In genomic region chr2:154017990-154018389, GRCm38 (mm10) we compare ENCODE assay signal across 33 mouse cellular contexts. TPM values are rescaled to one million over a fixed set of nuclear protein-coding genes. Genes with fewer than 3 reads are reported as not detected.
DNase-seq lines count a peak whose midpoint lies in the region; ATAC-seq and TF ChIP-seq lines count a peak whose summit lies in the region.
"Had no signal": no experiment of that assay in that cellular context is flagged by ENCODE, and none has a peak within 500 bp of the region (broad histone marks: within the 10 kb centered on the region; RNA-seq: fewer than 3 reads in every experiment).

No protein-coding gene starts in this region.

- no peak for ATAC-seq in kidney, embryonic 15.5 days (replicated peaks; ENCODE audit: low FRiP score)
- no peak for ATAC-seq in kidney, embryonic 14.5 days (ENCODE audit: low FRiP score, low TSS enrichment)
- no peak for ATAC-seq in liver, embryonic 11.5 days (replicated peaks; ENCODE audit: low FRiP score)
- ATAC-seq: forebrain, embryonic 13.5 days; forebrain, embryonic 16.5 days; hindbrain, postnatal 0 days; Patski had no signal

- DNase-seq in kidney, adult 11 months, result peak; percentile 61
- DNase-seq in kidney, adult 9 months, result peak; percentile 80
- peak; percentile 74 for DNase-seq in liver, adult 2 months (ENCODE audit: extremely low read depth, low read depth, low spot score)
- DNase-seq in liver, embryonic 11.5 days (ENCODE audit: low spot score), result no peak
- DNase-seq: adrenal gland, postnatal 10 days; adrenal gland, postnatal 36 days; B cell, adult 2 months; cerebellum, adult 18-20 months; cerebellum, adult 9-10 months; cerebellum, postnatal 14 days; gastrocnemius, adult 2 months; gastrocnemius, postnatal 14 days; heart, adult 18-20 months; heart, postnatal 14 days; heart, postnatal 4 days had no signal

- WGBS in kidney, embryonic 15.5 days, result 29% methylated on average over 1 of the region's 1 CpGs
- 39% methylated on average over 1 of the region's 1 CpGs for WGBS in kidney, embryonic 14.5 days
- WGBS in liver, adult 2 months, result 20% methylated on average over 1 of the region's 1 CpGs
- WGBS in liver, embryonic 11.5 days, result 77% methylated on average over 1 of the region's 1 CpGs

- H3K36me3 ChIP-seq in kidney, embryonic 15.5 days, result no peaks in the 10 kb centered on the region
- H3K36me3 ChIP-seq in kidney, embryonic 14.5 days (ENCODE audit: control insufficient read depth, insufficient read depth, low read length), result no peaks in the 10 kb centered on the region
- no peaks in the 10 kb centered on the region for H3K36me3 ChIP-seq in liver, adult 2 months (ENCODE audit: control insufficient read depth, insufficient read depth, low read length)
- H3K36me3 ChIP-seq in liver, embryonic 11.5 days (ENCODE audit: control insufficient read depth, insufficient read depth, low read length), result no peaks in the 10 kb centered on the region
- H3K36me3 ChIP-seq: forebrain, embryonic 10.5 days; G1E; heart, embryonic 10.5 days; heart, embryonic 13.5 days had no signal

- no peaks in the 10 kb centered on the region for H3K79me2 ChIP-seq in liver, adult 2 months (ENCODE audit: control insufficient read depth, insufficient read depth, low read length)

- H3K4me3 ChIP-seq in kidney, embryonic 15.5 days (replicated peaks), result no peak overlapping the region
- no peak overlapping the region for H3K4me3 ChIP-seq in kidney, embryonic 14.5 days (ENCODE audit: low read length)
- H3K4me3 ChIP-seq in liver, adult 2 months (ENCODE audit: insufficient read depth, low read depth, low read length), result no peak overlapping the region
- H3K4me3 ChIP-seq in liver, embryonic 11.5 days (ENCODE audit: low read depth, low read length), result no peak overlapping the region
- H3K4me3 ChIP-seq: forebrain, embryonic 10.5 days; forebrain, embryonic 13.5 days; gastrocnemius, adult 2 months; heart, embryonic 10.5 days; heart, embryonic 13.5 days had no signal

- no peak for TF ChIP-seq POLR2A in liver, adult 2 months (IDR thresholded peaks at IDR 0.05; ENCODE audit: extremely low read depth, insufficient read depth, low read length)

- TF ChIP-seq CTCF in liver, adult 2 months (IDR thresholded peaks at IDR 0.05; ENCODE audit: low read depth, low read length), result no peak

- no peaks in the 10 kb centered on the region for H3K9me3 ChIP-seq in kidney, embryonic 15.5 days (replicated peaks)
- H3K9me3 ChIP-seq in kidney, embryonic 14.5 days (ENCODE audit: control insufficient read depth, low read length), result no peaks in the 10 kb centered on the region
- no peaks in the 10 kb centered on the region for H3K9me3 ChIP-seq in liver, embryonic 11.5 days (ENCODE audit: control insufficient read depth, low read length)
- H3K9me3 ChIP-seq: forebrain, embryonic 10.5 days; forebrain, embryonic 13.5 days; G1E; heart, embryonic 10.5 days; heart, embryonic 13.5 days had no signal

- H3K27me3 ChIP-seq in kidney, embryonic 15.5 days, result no peaks in the 10 kb centered on the region
- H3K27me3 ChIP-seq in kidney, embryonic 14.5 days (ENCODE audit: control insufficient read depth, insufficient read depth, low read length), result no peaks in the 10 kb centered on the region
- H3K27me3 ChIP-seq in liver, adult 2 months (ENCODE audit: control insufficient read depth, insufficient read depth, low read length), result no peaks in the 10 kb centered on the region
- no peaks in the 10 kb centered on the region for H3K27me3 ChIP-seq in liver, embryonic 11.5 days (replicated peaks; ENCODE audit: control insufficient read depth, insufficient read depth, low read length)
- H3K27me3 ChIP-seq: forebrain, embryonic 13.5 days; heart, embryonic 13.5 days had no signal

- no peak overlapping the region for H3K4me2 ChIP-seq in kidney, embryonic 15.5 days
- no peak overlapping the region for H3K4me2 ChIP-seq in kidney, embryonic 14.5 days (replicated peaks; ENCODE audit: low read depth, low read length)
- H3K4me2 ChIP-seq in liver, embryonic 11.5 days, result no peak overlapping the region
- H3K4me2 ChIP-seq: forebrain, embryonic 13.5 days; heart, embryonic 13.5 days; hindbrain, embryonic 14.5 days had no signal

- no peak overlapping the region for H3K27ac ChIP-seq in kidney, embryonic 15.5 days
- no peak overlapping the region for H3K27ac ChIP-seq in kidney, embryonic 14.5 days (ENCODE audit: low read depth, low read length)
- no peak overlapping the region for H3K27ac ChIP-seq in liver, adult 2 months (replicated peaks; ENCODE audit: insufficient read depth, low read depth, low read length)
- H3K27ac ChIP-seq in liver, embryonic 11.5 days (ENCODE audit: low read depth, low read length), result no peak overlapping the region
- H3K27ac ChIP-seq: forebrain, embryonic 10.5 days; forebrain, embryonic 13.5 days; gastrocnemius, adult 2 months; heart, embryonic 10.5 days; heart, embryonic 13.5 days; hindbrain, embryonic 14.5 days; hindbrain, postnatal 0 days had no signal

- no peaks in the 10 kb centered on the region for H3K4me1 ChIP-seq in kidney, embryonic 15.5 days
- no peaks in the 10 kb centered on the region for H3K4me1 ChIP-seq in kidney, embryonic 14.5 days (ENCODE audit: control insufficient read depth, insufficient read depth, low read length)
- no peaks in the 10 kb centered on the region for H3K4me1 ChIP-seq in liver, adult 2 months (ENCODE audit: control insufficient read depth, insufficient read depth, low read length)
- no peaks in the 10 kb centered on the region for H3K4me1 ChIP-seq in liver, embryonic 11.5 days (replicated peaks; ENCODE audit: control insufficient read depth, insufficient read depth, low read length)
- H3K4me1 ChIP-seq: forebrain, embryonic 10.5 days; forebrain, embryonic 13.5 days; heart, embryonic 10.5 days; heart, embryonic 13.5 days had no signal

- H3K9ac ChIP-seq in kidney, embryonic 15.5 days, result no peak overlapping the region
- no peak overlapping the region for H3K9ac ChIP-seq in kidney, embryonic 14.5 days (ENCODE audit: low read depth, low read length)
- no peak overlapping the region for H3K9ac ChIP-seq in liver, adult 2 months (ENCODE audit: low read depth, low read length)
- no peak overlapping the region for H3K9ac ChIP-seq in liver, embryonic 11.5 days (ENCODE audit: low read depth, low read length)
- H3K9ac ChIP-seq: forebrain, embryonic 13.5 days; heart, embryonic 13.5 days; hindbrain, embryonic 14.5 days had no signal

RNA-seq across cellular contexts. Expression of gene Bpifa2, which starts 9.9 kb away (rescaled TPM):
- not detected in 2 replicates for polyA plus RNA-seq in kidney, embryonic 15.5 days (2015; fragmentation: Nextera tagmentation; extraction: Ambion mirVana)
- not detected in 2 replicates for polyA plus RNA-seq in kidney, embryonic 14.5 days (2014; fragmentation: Nextera tagmentation; extraction: Ambion mirVana)
- total RNA-seq in liver, adult 2 months (2014; rRNA removed), result not detected in 2 replicates
- not detected in 2 replicates for polyA plus RNA-seq in liver, adult 2 months (2012; rRNA removed)
- not detected in 2 replicates for polyA plus RNA-seq in liver, embryonic 11.5 days (2014; fragmentation: Nextera tagmentation; extraction: Ambion mirVana)
- total RNA-seq: adrenal gland, adult 18-20 months; CH12.LX; gastrocnemius, adult 2 months; gastrocnemius, postnatal 14 days; gastrocnemius, postnatal 4 days; heart, adult 18-20 months; heart, postnatal 14 days; heart, postnatal 4 days; hindbrain, postnatal 0 days had no signal
- polyA plus RNA-seq: embryonic facial prominence, embryonic 11.5 days; forebrain, embryonic 10.5 days; forebrain, embryonic 13.5 days; forebrain, embryonic 16.5 days; G1E; heart, embryonic 10.5 days; heart, embryonic 13.5 days; heart, embryonic 16.5 days; hindbrain, embryonic 11.5 days; hindbrain, embryonic 14.5 days; hindbrain, postnatal 0 days; Patski had no signal

RNA-seq across cellular contexts. Expression of gene Bpifa6, which starts 43.2 kb away (rescaled TPM):
- not detected in 2 replicates for polyA plus RNA-seq in kidney, embryonic 15.5 days (2015; fragmentation: Nextera tagmentation; extraction: Ambion mirVana)
- polyA plus RNA-seq in kidney, embryonic 14.5 days (2014; fragmentation: Nextera tagmentation; extraction: Ambion mirVana), result not detected in 2 replicates
- not detected in 2 replicates for total RNA-seq in liver, adult 2 months (2014; rRNA removed)
- not detected in 2 replicates for polyA plus RNA-seq in liver, adult 2 months (2012; rRNA removed)
- not detected in 2 replicates for polyA plus RNA-seq in liver, embryonic 11.5 days (2014; fragmentation: Nextera tagmentation; extraction: Ambion mirVana)
- total RNA-seq: adrenal gland, adult 18-20 months; adrenal gland, postnatal 10 days; adrenal gland, postnatal 36 days; CH12.LX; G1E; gastrocnemius, adult 2 months; gastrocnemius, postnatal 14 days; gastrocnemius, postnatal 4 days; heart, adult 18-20 months; heart, postnatal 14 days; heart, postnatal 4 days; hindbrain, postnatal 0 days had no signal
- polyA plus RNA-seq: embryonic facial prominence, embryonic 11.5 days; embryonic facial prominence, embryonic 14.5 days; forebrain, embryonic 10.5 days; forebrain, embryonic 13.5 days; forebrain, embryonic 16.5 days; G1E; heart, embryonic 10.5 days; heart, embryonic 13.5 days; heart, embryonic 16.5 days; hindbrain, embryonic 11.5 days; hindbrain, embryonic 14.5 days; hindbrain, postnatal 0 days; Patski had no signal
